Mouse (Mus musculus) forebrain, embryonic 16.5 days (tissue): Measurements from ENCODE around the gene Epn2. TPM values are rescaled to one million over a fixed set of nuclear protein-coding genes. Genes with fewer than 3 reads are reported as not detected.

Experiments used
- ATAC-seq: fragments of 200-750 bp; cut with Nextera tagmentation; 2 replicates; pipeline ENCODE4 v1.8.0; 2017; ENCODE audit warnings: mild to moderate bottlenecking, moderate library complexity
- H3K27ac ChIP-seq: fragments of 300-500 bp; sonication (generic); 2 replicates; pipeline ENCODE4 v1.5.1; 2014; ENCODE audit warnings: low read length, control low read depth
- H3K27me3 ChIP-seq: fragments of 300-500 bp; sonication (generic); replicated peaks from 2 replicates; pipeline ENCODE4 v1.6.1; 2014; ENCODE audit warnings: low read length; ENCODE audit not compliant: control insufficient read depth, insufficient read depth
- H3K36me3 ChIP-seq: fragments of 300-500 bp; sonication (generic); 2 replicates; pipeline ENCODE4 v1.6.1; 2014; ENCODE audit not compliant: control insufficient read depth, insufficient read depth
- H3K4me1 ChIP-seq: fragments of 300-500 bp; sonication (generic); replicated peaks from 2 replicates; pipeline ENCODE4 v1.6.1; 2014; ENCODE audit warnings: low read length; ENCODE audit not compliant: control insufficient read depth, insufficient read depth
- H3K4me2 ChIP-seq: fragments of 300-500 bp; sonication (generic); 2 replicates; pipeline ENCODE4 v1.6.1; 2014; ENCODE audit warnings: mild to moderate bottlenecking, low read length, control low read depth
- H3K4me3 ChIP-seq: fragments of 300-500 bp; sonication (generic); replicated peaks from 2 replicates; pipeline ENCODE4 v1.5.1; 2014; ENCODE audit warnings: mild to moderate bottlenecking, low read length, control low read depth
- H3K9ac ChIP-seq: fragments of 300-500 bp; sonication (generic); replicated peaks from 2 replicates; pipeline ENCODE4 v1.6.1; 2014; ENCODE audit warnings: low read depth, low read length, control low read depth
- H3K9me3 ChIP-seq: fragments of 300-500 bp; sonication (generic); 2 replicates; pipeline ENCODE4 v1.6.1; 2016; ENCODE audit warnings: low read length; ENCODE audit not compliant: control insufficient read depth
- WGBS: fragments of 180-500 bp; shearing (Covaris S2); extraction: QIAGEN DNeasy Blood & Tissue Kit; methylation state at CpG from one replicate; pipeline ENCODE4 v1.1.7; 2014; 5-methylcytosine and 5-hydroxymethylcytosine counted together
- polyA plus RNA-seq: library from polyadenylated mRNA; unstranded; fragments of >200 nt; fragmentation: Nextera tagmentation; extraction: Ambion mirVana; gene quantifications from 2 replicates; pipeline ENCODE4 v1.2.1, GENCODE M21; 2015

The Epn2 gene
- polyA plus RNA-seq, 1 experiment from 2014 or later, result 92.8 TPM

- Histone ChIP-seq H3K27ac (peak overlapping the region; percentile 98), H3K9me3 (no peaks in the 10 kb centered on the region), H3K4me2 (no peak overlapping the region), H3K4me3 (no peak overlapping the region), H3K36me3 (peaks cover 3% of the 10 kb centered on the region), H3K27me3 (no peaks in the 10 kb centered on the region), H3K9ac (no peak overlapping the region), H3K4me1 (peaks cover 45% of the 10 kb centered on the region)
- 31% methylated on average over 13 of the region's 13 CpGs for WGBS
- ATAC-seq, result no peak
Measured at GRCm38 (mm10) chr11:61483226-61483845, 96.2 kb downstream of the Epn2 start.

GRCm38 (mm10) chr11:61481239-61482090 is 98.0 kb downstream of the Epn2 start:
- WGBS, result 68% methylated on average over 9 of the region's 9 CpGs
- Histone ChIP-seq H3K4me3 (no peak overlapping the region), H3K4me2 (no peak overlapping the region), H3K4me1 (peaks cover 40% of the 10 kb centered on the region), H3K36me3 (no peaks in the 10 kb centered on the region), H3K27ac (no peak overlapping the region), H3K9ac (no peak overlapping the region), H3K27me3 (no peaks in the 10 kb centered on the region), H3K9me3 (no peaks in the 10 kb centered on the region)
- ATAC-seq, result no peak

GRCm38 (mm10) chr11:61478788-61479187 is 100.7 kb downstream of the Epn2 start:
- ATAC-seq, result no peak
- H3K27me3 ChIP-seq, result no peaks in the 10 kb centered on the region
- WGBS, result 86% methylated on average over 4 of the region's 4 CpGs
- no peak overlapping the region for H3K4me3 ChIP-seq
- H3K9me3 ChIP-seq, result no peaks in the 10 kb centered on the region
- no peak overlapping the region for H3K9ac ChIP-seq
- H3K27ac ChIP-seq, result no peak overlapping the region
- peaks cover 18% of the 10 kb centered on the region for H3K4me1 ChIP-seq
- no peaks in the 10 kb centered on the region for H3K36me3 ChIP-seq
- no peak overlapping the region for H3K4me2 ChIP-seq

GRCm38 (mm10) chr11:61477566-61478508 is 101.7 kb downstream of the Epn2 start:
- Histone ChIP-seq H3K9me3 (no peaks in the 10 kb centered on the region), H3K27me3 (no peaks in the 10 kb centered on the region), H3K4me1 (peaks cover 12% of the 10 kb centered on the region), H3K4me3 (no peak overlapping the region), H3K36me3 (no peaks in the 10 kb centered on the region), H3K4me2 (peak overlapping the region; percentile 44; the same call in 1 of the 2 replicates), H3K9ac (0 out of 2 replicates have a peak overlapping the region, but pooled peaks have one; percentile 18), H3K27ac (no peak overlapping the region)
- 49% methylated on average over 17 of the region's 17 CpGs for WGBS
- ATAC-seq, result no peak

GRCm38 (mm10) chr11:61476786-61477382 is 102.6 kb downstream of the Epn2 start:
- Histone ChIP-seq H3K4me2 (peak overlapping the region; percentile 44), H3K4me3 (peak overlapping the region; percentile 20), H3K9ac (peak overlapping the region; percentile 29; the same call in 1 of the 2 replicates), H3K9me3 (no peaks in the 10 kb centered on the region), H3K27ac (no peak overlapping the region; the same call in 1 of the 2 replicates), H3K36me3 (no peaks in the 10 kb centered on the region), H3K4me1 (peaks cover 12% of the 10 kb centered on the region), H3K27me3 (no peaks in the 10 kb centered on the region)
- no peak for ATAC-seq
- 36% methylated on average over 12 of the region's 12 CpGs for WGBS

GRCm38 (mm10) chr11:61473630-61474029 is 105.9 kb downstream of the Epn2 start:
- Histone ChIP-seq H3K36me3 (no peaks in the 10 kb centered on the region), H3K27me3 (no peaks in the 10 kb centered on the region), H3K4me1 (peaks cover 12% of the 10 kb centered on the region), H3K27ac (no peak overlapping the region), H3K9me3 (no peaks in the 10 kb centered on the region), H3K9ac (no peak overlapping the region), H3K4me2 (no peak overlapping the region), H3K4me3 (no peak overlapping the region)
- no peak for ATAC-seq
- WGBS, result 80% methylated on average over 4 of the region's 4 CpGs

GRCm38 (mm10) chr11:61470880-61471279 is 108.6 kb downstream of the Epn2 start:
- Histone ChIP-seq H3K9me3 (0 out of 2 replicates have a peak, but pooled peaks cover 2% of the 10 kb centered on the region), H3K27ac (no peak overlapping the region), H3K36me3 (no peaks in the 10 kb centered on the region), H3K27me3 (no peaks in the 10 kb centered on the region), H3K4me1 (no peaks in the 10 kb centered on the region), H3K9ac (no peak overlapping the region), H3K4me3 (no peak overlapping the region), H3K4me2 (no peak overlapping the region)
- ATAC-seq, result no peak

GRCm38 (mm10) chr11:61469317-61469917 is 110.1 kb downstream of the Epn2 start:
- Histone ChIP-seq H3K27ac (no peak overlapping the region), H3K36me3 (no peaks in the 10 kb centered on the region), H3K4me1 (no peaks in the 10 kb centered on the region), H3K4me2 (no peak overlapping the region), H3K4me3 (no peak overlapping the region), H3K9ac (no peak overlapping the region), H3K27me3 (no peaks in the 10 kb centered on the region), H3K9me3 (0 out of 2 replicates have a peak, but pooled peaks cover 2% of the 10 kb centered on the region)
- WGBS, result 81% methylated on average over 7 of the region's 7 CpGs
- ATAC-seq, result no peak
